Mouse (Mus musculus) lung, postnatal 0 days (tissue): ENCODE measurements around the gene Psd4.

ENCODE experiments used
- CTCF ChIP-seq: IDR thresholded peaks from 2 replicates; pipeline ENCODE4 v1.5.1; 2016; ENCODE audit warnings: antibody characterized with exemption, mild to moderate bottlenecking
- EP300 ChIP-seq: IDR thresholded peaks from 2 replicates; pipeline ENCODE4 v1.6.1; 2016; ENCODE audit warnings: antibody characterized with exemption, mild to moderate bottlenecking, control low read depth

- no peak for TF ChIP-seq CTCF
- no peak for TF ChIP-seq EP300
These were observed 33.3 kb downstream of the Psd4 start for GRCm38 (mm10) chr2:24400711-24401110.
